Mouse (Mus musculus): ENCODE results near the gene Gm3752. TPM values are rescaled to one million over a fixed set of nuclear protein-coding genes. Genes with fewer than 3 reads are reported as not detected.
A peak's percentile ranks its signal among the peaks of the same experiment; 100 is the strongest.
"Not testable (repeated sequence)": the region's sequence is repeated elsewhere in the genome, so short reads cannot be mapped to it uniquely, and the experiment has no call there.

Gm3752 gene
- total RNA-seq (2021): not detected
- long read RNA-seq, experiment 1: 0 reads
- long read RNA-seq, experiment 2: 0 reads

GRCm38 (mm10) chr14:7483662-7484061 lies at the start of gene Gm3752:
Gene Gm3752, minus strand, starts transcription at chr14:7483762.
- not testable (repeated sequence) for DNase-seq

GRCm38 (mm10) chr14:7488731-7489130 lies 5.2 kb upstream of the Gm3752 start:
- DNase-seq: not testable (repeated sequence)

- DNase-seq: not testable (repeated sequence)
These were observed 32.7 kb downstream of the Gm3752 start, which contains the start of gene Gm3755 for GRCm38 (mm10) chr14:7450817-7451216. Gene Gm3755, minus strand, starts transcription at chr14:7450917.

GRCm38 (mm10) chr14:7422496-7422895 lies 61.1 kb downstream of the Gm3752 start:
- DNase-seq: peak; percentile 4

Other genes starting within 250 kb of the Gm3752 start
- not detected for gene Gm3727, start 219.0 kb downstream of the Gm3752 start, total RNA-seq (2021)
- not detected for gene Gm3739, start 168.7 kb downstream of the Gm3752 start, total RNA-seq (2021)
- gene Gm5797, start 151.4 kb downstream of the Gm3752 start, total RNA-seq (2021): not detected
- gene Gm8374, start 118.6 kb downstream of the Gm3752 start, total RNA-seq (2021): not detected
- not detected for gene Gm3755, start 32.8 kb downstream of the Gm3752 start, total RNA-seq (2021)
- under 1 TPM; 0.49 to 0.75 TPM for gene Gm3558, start 84.8 kb upstream of the Gm3752 start, total RNA-seq (2021)
- gene Gm10338, start 111.8 kb upstream of the Gm3752 start, total RNA-seq (2021): not detected
- not detected for gene Gm10128, start 160.2 kb upstream of the Gm3752 start, total RNA-seq (2021)

Measured in gastrocnemius, postnatal 25 days (tissue).